Mouse (Mus musculus): Measurements from ENCODE around the gene Dclre1c.

DNA sequence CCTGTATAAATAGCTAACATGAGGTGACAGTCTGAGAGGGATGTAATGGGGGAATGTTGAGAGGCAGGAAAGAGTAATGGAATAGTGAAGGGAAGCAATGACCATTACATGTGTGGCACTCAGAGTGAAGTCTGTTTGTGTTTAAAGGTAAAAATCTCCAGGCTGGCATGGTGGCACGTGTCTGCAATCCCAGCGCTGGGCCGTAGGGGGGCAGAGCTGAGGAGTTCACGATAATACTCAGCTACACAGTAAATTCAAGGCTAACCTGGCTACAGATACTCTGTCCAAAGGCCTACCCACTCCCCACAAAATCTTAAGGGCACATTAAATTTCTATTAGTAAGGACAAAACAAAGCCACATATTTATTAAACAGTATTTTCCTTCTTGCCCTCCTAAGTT lies 32.7 kb downstream of the Dclre1c start:
- 0 out of 2 replicates have a peak, but pooled peaks have one; percentile 13 for TF ChIP-seq CTCF (IDR thresholded peaks at IDR 0.05; ENCODE audit: borderline replicate concordance, extremely low read depth, insufficient read depth, insufficient read length)
- TF ChIP-seq POLR2A (IDR thresholded peaks at IDR 0.05; ENCODE audit: borderline replicate concordance, extremely low read depth, insufficient read depth, insufficient read length, poor library complexity, severe bottlenecking) = no peak
